Mouse (Mus musculus) urinary bladder, postnatal 14 days (tissue): ENCODE data around the gene Hes7.

Experiments
- DNase-seq: peaks from one replicate; pipeline ENCODE4 v3.0.0; 2021; ENCODE audit warnings: low spot score

Hes7 gene

DNA sequence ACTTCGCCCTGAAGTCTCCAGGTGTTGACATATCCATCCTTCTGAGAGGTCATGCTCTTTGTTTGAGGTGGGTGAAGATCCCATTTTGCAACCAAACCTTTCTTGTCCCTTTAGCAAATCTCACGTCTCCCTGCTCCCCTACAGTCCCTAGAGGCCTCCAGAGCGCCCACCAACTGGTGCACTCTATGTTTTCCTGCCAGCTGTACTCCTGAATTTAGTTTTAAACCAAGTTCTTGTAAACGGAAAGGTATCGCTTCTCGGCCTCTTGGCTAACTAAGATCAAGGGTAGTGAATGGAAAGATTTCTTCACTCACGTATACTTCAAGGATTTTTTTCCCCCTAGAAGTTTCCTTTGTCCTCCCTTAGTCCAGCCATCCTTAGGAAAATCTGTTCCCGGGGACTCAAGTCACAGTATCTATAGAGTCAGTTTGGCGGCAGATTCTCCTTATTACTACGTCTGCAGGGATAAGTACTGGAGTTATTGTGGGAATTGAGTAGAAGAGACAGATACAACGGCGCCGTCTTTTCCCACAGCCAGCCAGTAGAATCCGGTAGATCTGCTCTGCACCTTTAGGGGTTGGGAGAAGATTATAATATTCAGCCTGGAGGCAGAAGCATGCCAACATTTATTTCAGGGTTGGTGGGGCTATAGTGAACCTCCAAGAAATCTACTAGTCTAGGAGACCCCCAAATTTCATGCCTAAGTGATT is 603 bp upstream of the Hes7 start:
- DNase-seq = no peak

DNA sequence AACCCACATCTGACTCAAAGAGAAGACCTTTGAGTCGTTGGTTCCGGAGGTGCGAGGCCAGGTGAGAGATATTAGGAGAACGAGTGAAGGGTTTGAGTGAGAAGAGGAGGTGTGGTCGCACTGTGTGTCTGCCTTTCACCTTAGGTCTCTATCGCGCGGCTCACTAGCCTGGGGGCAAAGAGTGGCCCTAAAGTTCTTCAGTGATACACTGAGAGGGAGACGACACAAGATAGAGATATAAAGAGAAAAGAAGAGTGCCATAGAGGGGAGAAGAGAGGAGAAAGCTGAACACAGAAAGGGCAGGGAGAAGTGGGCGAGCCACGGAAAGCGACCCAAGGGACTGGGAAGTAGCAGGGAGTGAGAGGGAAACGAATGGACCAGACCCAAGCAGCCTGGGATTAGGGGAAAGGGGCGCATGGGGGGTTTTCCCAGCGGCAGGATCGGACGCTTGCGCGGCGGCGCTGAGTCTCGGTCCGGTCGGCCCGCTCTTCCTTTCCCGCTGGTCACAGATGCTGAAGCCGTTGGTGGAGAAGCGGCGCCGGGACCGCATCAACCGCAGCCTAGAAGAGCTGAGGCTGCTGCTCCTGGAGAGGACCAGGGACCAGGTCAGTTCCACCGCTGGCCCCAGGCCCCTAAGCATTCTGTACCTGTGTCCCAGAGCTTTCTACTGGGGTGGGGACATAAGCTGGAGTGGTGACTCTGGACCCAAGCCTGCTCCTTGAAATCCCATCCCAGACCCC is 967 bp downstream of the Hes7 start:
- DNase-seq = no peak

DNA sequence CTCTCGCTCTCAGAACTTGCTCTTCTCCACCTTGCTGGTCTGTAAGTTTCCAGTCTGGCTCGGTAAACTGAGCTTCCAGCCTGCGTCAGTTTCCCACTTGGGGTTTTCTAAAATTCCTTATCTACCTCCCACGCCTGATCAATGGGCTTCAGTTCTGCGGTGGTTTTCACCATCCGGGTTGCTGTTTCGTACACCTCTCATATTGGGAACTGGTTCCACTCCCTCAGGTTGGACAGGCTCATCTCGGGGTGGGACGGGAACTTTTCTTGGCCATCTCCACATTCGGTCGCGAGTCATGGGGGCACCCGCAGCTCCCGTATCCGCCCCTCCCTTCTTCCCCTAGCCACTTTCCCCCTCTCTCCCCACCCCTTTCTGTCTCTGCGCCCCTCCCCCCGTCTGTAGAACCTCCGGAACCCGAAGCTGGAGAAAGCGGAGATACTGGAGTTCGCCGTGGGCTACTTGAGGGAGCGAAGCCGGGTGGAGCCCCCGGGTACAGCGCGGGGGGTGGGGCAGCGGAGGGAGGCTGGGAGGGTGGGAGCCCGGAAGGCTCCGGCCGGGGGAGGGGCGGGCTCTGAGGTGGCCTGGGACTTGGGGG is 1.6 kb downstream of the Hes7 start:
- DNase-seq = no peak

DNA sequence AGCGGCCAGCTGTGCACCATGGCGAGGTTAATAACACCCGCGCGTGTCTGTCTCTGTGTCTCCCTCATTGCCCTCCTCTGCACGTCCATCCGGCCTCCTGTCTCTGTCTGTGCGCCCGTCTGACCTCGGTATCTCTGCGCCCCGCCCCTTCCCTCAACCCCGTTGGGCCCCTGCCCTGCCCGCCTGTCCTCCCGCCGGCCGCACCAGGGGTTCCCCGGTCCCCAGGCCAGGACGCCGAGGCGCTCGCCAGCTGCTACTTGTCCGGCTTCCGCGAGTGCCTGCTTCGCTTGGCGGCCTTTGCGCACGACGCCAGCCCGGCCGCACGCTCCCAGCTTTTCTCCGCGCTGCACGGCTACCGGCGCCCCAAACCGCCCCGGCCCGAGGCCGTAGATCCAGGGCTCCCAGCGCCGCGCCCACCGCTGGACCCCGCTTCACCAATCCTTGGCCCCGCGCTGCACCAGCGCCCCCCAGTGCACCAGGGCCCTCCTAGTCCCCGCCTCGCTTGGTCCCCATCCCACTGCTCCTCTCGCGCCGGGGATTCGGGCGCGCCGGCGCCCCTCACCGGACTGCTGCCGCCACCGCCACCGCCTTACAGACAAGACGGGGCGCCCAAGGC is 2.2 kb downstream of the Hes7 start, which contains the start of gene 9130213A22Rik:
9130213A22Rik (minus strand) TSS at position 254 of the 616 bp plus-strand sequence.
- DNase-seq = peak; percentile 88

DNA sequence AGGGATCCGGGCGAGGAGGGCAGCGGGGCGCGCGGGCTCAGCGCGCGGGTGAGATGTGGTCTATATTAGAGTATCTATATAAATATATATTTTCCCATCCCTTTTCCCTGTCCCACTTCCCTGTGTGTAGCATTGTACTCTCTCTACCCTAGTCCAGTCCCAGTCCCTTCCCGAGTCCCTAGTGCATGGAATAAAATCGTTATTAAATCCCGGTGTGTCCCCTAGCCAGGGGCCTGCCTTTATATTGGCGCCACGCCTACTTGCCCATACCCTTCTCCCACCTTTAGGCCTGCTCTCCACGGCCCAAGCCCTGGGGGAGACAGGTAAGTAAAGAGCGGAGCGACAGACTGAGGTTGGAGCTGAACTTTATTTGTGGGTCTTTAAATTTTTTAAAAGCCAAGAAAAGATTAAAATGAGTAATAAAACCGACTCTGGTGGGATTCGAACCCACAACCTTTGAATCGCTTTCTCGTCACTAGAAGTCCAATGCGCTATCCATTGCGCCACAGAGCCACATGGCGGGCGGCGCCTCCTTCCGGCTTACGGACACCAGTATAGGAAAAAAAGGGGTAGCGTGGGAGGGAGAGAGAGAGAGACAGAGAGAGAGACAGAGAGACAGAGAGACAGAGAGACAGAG is 3.0 kb downstream of the Hes7 start:
- DNase-seq = peak; percentile 88

DNA sequence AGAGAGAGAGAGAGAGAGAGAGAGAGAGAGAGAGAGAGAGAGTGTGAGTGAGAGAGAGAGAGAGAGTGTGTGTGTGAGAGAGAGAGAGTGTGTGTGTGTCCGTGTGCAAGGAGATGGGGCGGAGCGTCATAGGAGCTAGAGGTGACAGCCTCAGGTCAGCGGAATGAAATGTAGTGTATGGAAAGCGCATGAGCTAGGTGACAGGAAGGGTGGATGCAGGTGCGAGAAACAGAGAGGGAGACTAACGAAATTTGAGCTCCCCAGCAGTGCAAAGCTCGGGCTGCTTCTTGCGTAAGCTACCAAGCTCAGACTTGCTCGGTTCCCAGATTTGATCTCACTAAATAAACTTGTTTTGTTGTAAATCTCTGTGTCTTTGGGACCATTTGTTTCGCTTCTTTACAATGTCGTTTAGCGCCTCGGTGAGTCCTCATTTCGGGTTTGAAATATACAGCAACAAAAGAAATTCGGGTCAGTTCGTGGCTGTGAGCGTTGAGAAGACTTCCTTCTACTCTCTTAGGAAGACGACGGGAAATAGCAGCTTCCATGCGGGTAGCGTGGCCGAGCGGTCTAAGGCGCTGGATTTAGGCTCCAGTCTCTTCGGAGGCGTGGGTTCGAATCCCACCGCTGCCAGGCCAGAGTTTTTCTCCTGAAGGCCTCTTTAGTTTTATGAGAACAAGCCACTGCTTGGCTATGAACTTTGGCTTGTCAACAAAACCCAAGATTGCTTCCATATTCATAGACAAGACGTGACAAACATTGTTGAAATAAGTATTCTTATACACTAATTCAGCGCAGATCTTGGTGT is 3.7 kb downstream of the Hes7 start:
- peak; percentile 90 for DNase-seq

DNA sequence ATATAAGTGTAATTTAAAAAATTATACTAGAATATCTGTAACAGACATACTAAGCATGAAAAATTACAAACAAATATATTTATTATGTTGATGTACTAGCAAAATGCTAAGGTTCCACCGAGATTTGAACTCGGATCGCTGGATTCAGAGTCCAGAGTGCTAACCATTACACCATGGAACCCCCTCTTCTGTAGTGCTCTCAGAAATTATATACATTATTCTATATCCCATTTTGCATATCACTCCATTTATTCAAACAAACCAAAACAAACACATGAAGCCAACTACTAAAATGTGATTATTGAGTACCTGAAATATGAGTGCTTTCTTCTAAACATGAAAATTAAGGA is 4.3 kb downstream of the Hes7 start:
- DNase-seq = peak; percentile 64

DNA sequence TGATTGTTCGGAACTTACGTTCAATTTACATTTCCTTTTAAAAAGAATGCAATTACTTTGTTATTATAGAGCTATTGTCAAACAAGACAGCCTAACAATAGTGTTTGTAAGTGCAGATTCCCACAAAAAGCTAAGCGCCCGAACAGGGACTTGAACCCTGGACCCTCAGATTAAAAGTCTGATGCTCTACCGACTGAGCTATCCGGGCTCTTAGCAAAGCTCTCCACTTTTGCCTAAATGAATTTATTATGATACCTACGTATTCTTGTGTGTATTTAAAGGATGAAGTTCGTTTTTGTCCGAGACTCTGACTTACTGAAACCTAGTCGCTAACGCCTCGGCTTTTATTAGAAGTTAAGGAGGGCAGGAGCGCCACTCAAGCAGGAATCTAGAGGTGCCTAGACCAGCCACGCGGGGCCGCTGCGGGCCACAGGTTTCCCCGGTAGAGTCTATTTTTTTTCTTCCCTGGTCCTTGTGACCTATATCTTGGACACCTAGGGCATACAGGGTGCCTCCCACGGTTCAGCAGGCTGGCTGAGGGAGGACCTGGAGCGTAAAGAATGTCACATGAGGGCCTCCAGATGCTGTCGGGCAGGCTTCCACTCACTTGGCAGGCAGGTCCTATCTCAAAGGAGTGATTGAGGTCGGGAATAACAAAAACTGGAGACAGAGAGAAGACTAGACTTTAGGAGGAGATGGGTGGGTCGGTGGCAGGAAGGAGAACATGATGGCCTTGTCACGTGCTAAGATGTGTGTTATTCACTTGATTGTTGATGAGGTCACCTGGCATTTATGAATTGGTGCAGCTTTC is 5.0 kb downstream of the Hes7 start:
- peak; percentile 80 for DNase-seq

DNA sequence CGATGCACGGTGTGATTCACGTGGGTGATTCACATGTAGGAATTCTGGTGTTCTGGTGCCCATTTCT is 5.5 kb downstream of the Hes7 start, which contains the start of gene Aloxe3:
Aloxe3 (plus strand) TSS at position 45 of the 67 bp plus-strand sequence.
- DNase-seq = no peak

DNA sequence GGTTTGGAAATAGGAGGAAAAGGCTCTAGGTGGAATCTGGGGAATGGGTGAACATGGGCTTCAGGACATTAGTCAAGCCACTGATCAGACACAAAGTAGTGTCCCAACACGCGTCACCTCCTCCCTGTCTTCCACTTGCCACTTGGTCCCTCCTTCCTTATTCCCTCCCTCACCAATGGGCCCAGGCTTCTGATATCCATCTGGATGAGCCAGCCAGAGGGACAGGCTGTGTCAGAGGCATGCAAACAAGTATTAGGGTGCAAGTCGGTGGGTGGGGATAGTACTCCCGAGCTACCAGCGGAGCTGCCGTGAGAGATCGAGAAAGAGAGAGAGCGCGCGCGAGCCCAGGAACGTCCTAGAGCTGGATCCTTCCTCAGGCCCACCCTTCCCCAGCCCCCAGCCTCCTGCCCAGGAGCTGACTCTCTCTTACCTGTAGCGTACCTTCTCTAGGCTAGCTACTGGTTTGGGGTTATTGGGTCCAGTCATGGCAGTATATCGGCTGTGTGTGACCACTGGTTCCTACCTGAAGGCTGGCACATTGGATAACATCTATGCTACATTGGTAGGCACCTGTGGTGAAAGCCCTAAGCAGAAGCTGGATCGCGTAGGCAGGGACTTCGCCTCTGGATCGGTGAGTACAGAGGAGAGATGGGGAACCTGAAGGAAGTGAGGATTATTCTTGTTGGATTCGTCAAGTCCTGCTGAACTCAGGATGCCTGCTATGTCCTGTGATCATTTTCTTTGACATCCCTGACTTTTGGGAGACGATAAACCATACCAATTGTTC is 5.9 kb downstream of the Hes7 start:
- no peak for DNase-seq

DNA sequence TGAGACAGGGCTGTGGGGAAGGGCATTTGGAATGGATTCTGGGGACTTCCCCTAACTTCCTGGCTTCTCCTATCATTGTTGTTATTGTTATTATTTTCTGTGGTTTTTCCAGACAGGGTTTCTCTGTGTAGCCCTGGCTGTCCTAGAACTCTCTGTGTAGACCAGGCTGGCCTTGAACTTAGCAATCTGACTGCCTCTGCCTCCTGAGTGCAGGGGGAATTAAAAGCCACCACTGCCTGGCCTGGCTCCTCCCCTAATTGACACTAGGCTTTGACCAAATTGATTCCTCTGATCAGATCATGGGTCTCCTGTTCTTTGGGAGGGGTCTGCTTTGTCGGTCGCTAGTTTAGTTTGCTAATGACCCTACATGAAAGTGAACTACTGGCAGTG is 6.5 kb downstream of the Hes7 start:
- DNase-seq = no peak

DNA sequence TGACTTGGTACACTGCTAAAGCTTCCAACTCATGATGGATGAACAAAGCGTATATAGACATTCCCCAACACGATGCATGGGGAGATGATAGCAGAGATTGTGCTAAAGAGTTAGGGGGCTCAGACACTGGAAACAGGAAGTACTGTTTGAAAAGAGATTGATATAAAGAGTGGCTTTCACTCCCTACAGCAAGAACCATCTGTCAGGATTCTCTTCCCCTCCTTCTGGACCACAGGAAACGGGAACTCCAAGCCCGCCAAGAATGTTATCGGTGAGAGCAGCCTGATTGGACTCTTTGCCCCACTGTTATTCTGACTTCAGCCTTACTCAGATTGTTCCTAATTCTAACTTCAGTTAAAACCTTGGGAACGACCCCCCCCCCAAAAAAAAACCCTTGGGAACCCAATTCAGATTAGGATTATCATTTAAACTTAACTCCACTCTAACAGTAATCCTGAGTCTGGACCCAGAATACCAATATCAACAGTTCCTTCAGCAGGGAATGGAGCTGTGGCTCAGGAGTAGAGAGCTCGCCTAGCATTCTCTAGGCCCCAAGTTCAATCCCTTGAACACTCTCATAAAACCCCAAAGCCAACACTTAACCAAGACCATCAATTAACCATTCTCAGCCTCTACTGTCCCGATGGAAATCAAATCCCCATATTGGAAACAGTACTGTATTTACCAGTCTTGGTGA is 8.4 kb downstream of the Hes7 start:
- no peak for DNase-seq

DNA sequence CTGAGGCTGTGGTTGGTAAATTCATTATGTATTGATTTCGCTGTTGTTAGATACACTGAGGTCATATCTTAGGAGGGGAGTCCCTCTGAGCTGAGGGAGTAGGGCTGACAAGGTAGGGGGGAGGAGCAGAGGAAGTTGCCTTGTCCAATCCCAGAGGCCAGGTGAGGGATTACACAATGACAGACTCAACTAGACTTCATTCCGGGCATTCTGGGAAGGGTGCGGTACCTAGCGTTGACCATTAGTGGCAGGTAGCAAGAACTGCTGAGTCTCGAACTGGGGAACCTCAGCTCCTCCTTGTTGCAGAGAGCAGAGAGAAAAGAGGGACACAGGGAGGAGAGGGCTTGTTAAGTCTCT is 13.3 kb downstream of the Hes7 start:
- no peak for DNase-seq

DNA sequence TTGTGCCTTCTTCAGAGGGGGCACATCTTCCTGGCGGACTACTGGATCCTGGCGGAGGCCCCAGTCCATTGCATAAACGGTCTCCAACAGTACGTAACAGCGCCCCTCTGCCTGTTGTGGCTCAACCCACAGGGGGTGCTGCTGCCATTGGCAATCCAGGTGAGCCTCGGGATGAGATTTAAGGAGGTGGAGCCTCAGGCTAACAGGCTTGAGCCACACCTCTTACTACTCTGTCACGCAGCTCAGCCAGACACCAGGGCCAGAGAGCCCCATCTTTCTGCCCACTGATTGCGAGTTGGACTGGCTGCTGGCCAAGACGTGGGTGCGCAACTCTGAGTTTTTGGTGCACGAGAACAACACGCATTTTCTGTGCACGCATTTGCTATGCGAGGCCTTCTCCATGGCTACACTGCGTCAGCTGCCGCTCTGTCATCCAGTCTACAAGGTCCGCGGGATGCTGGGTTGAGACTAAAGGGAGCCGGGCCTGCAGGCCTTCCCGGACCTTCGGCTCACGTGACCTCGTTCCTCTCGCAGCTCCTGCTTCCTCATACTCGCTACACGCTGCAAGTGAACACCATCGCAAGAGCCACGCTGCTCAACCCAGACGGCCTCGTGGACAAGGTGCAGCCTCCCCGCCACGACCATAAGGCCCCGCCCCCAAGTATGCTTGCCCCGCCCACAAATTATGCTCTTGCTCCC is 13.9 kb downstream of the Hes7 start:
- peak; percentile 47 for DNase-seq

DNA sequence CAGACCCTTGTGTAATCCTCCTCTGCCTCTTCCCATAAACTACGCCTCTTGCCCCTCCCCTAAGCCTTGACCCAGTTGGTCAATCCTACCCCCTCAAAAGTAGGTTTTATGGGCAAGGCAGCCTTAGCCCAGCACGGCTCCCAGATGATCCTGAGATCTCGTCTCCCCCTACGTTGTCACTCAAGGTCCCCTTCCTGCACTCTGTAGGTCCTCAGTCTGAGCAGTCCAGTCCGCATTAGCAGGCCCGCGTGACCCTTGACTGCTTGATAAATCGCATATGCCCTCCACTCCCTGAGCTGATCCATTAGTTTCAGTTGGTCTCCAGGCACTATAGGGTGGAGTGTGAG is 14.4 kb downstream of the Hes7 start:
- DNase-seq = no peak

DNA sequence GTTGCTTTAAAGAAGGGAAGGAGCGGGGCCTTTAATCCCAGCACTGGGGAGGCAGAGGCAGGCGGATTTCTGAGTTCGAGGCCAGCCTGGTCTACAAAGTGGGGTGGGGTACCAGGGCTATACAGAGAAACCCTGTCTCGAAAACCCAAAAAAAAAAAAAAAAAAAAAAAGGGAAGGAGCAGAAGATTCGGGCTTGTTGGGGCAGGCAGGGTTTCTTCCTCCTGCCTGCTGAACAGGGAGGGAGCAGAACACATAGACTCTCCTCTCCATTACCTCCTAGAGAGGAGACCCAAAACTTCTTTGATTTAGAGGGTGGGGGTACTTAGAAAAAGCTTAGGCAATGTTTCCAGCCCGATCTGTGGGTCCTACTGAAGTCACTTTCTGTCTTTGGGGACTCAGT is 15.2 kb downstream of the Hes7 start:
- no peak for DNase-seq

DNA sequence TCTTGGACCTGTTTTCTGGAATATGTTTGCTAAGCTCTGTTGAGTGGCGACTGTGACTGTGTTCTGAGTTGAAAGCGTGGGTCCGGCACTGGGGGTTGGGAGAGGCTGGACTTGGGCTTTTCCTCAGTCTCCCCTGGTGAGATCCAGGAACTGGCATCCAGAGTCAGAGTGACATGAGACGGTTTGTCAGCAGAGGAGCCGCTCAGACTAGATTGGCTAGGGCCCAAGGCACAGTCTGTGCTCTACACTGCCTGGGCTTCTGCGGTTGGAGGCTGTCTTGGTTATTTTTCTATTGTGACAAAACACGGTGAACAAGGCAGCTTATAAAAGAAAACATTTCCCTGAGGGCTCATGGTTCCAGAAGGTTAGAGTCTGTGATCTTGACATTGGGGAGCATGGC is 27.3 kb downstream of the Hes7 start:
- no peak for DNase-seq

DNA sequence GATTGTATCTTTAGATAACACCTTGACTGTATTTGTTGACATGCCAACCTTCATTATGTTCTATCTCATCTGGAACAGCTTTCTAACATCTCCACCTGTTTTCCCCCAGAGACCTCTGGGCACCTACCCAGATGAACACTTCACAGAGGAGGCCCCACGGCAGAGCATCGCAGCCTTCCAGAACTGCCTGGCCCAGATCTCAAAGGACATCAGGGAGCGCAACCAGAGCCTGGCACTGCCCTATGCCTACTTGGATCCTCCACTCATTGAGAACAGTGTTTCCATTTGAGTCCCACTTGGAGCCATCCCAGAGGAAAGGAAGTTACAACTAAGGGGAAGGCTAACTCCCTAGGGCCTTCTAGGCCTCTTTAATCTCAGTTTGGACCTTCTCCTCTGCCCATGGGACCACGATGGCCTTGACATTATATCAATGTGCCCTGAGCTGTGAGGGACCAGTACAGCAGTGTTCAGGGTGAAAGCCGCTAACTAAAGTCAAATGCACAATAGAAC is 28.3 kb downstream of the Hes7 start:
- no peak for DNase-seq

DNA sequence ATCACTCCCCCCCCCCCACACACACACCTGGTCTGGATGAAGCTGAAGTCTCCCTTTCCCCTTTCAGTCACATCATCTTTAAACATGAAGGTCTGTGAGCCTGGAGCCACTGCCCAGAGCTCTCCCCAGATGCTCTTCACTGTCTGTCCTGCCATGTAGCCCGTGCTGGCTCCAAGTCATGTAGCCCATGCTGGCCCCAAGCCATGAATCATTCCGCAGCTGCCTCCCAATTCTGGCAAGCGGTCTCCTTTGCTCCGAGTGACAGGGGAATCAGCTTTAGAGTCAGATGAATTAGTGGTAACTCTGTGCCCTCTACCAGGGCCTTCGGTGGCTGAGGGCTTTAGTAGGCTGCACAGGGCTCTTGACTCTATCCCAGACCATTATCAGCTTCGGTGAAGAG is 29.5 kb downstream of the Hes7 start:
- DNase-seq = no peak
